Mouse (Mus musculus): ENCODE data around the gene Prdm8. TPM values are rescaled to one million over a fixed set of nuclear protein-coding genes. Genes with fewer than 3 reads are reported as not detected.

Prdm8 gene
- total RNA-seq, 2 experiments from 2014 or later = 97.2 to 98.1 TPM

DNA sequence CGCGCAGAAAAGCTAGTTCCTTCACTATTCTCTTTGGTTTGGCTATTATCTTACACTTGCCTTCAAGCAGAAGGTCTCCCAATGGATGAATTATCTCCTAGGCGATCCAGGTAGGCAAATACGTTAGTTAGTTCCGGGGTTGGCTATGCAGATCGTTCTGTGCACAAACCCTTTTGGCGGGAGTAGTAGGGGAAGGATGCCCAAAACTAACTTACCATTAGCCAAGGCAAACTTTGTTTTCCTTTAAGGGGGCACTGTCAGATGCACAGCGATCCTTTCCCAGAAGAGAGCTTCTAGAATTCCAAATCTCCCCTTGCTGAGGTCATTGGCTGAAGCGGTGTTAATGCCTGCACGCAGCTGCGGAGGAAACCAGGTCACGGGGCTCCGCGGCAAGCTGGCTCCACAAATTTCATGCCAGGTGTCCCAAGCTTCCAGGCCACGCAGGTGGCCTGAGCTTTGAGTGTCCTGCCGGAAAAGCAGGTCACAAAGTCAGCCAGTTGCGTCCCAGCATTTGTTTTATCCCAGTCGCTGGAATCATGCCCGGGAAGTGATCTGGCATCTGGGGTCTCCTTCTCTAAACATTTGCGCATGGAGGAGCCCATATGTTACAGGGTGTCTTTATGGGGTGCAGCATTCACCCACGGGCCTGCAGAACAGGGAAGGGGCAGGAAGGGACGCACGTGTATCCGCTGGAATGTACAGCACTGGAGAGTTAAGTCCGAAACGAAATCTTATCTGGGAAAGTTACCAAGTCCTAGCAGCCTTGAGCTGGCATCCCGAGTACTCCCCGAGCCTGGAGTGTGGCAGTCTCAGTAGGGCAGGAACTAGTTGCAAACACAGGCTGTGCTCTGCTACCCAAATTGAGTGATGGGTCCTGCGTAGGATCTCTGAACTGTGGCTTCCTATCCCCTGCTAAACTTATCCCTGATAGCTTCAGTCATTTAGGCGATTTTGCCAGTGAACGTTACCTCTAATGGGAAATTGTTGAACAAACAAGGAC lies 22.5 kb downstream of the Prdm8 start:
- H3K4me3 ChIP-seq = peak overlapping the region; percentile 33
- DNase-seq (ENCODE audit: low spot score in 2 of 2) = no peak
- 0 out of 2 replicates have a peak overlapping the region, but pooled peaks have one; percentile 18 for H3K27ac ChIP-seq
- TF ChIP-seq CTCF (conservative IDR thresholded peaks at IDR 0.05) = no peak

DNA sequence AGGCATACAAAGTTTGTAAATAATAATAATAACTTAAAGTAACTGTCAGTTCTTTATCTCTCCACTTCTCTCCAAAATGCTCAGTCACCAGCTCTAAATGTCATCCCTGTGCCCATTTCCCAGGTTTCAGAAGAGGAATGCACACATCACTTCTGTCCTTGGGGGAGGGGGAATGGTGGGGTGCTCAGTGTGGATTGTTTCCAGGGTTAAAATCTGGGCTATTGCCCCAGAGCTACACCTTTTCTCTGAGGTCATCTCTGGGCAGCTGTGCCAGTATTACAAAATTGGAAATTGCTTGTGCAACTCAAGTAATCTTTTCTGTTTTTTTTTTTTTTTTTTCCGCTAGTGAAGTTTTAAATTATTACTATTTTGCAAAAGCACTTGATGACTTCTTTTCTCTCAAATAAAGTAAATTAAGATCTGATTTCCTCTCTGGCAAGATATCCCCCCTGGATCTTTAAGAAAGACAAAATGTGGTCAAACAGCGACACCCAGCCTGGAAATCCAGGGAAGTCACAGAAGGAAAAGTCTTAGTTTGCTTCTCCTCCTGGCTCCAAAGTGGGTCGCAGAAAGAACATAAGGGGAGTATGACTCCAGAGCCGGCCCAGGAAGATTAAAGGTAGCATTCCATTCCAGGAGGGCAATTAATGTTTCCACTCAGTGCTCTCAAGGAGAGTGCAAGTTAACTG lies 25.4 kb downstream of the Prdm8 start:
- TF ChIP-seq CTCF (conservative IDR thresholded peaks at IDR 0.05) = peak; percentile 25
- H3K27ac ChIP-seq = no peak overlapping the region
- no peak overlapping the region for H3K4me3 ChIP-seq
- DNase-seq (ENCODE audit: low spot score in 2 of 2) = no peak

DNA sequence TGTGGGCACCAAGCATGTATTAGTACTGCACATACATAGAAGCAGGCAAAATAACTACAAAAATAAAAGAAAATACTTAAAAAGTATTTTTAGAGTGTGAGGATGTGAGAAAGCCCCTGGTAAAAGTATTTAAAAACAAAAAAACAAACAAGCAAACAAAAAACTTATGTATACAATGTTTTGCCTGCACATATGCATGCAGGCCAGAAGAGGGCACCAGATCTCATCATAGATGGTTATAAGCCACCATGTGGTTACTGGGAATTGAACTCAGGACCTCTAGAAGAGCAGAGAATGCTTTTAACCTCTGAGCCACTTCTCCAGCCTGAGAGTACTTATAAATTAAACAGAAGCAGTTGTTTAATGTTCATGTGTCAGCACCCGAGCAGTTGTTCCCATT lies 28.0 kb downstream of the Prdm8 start:
- no peak overlapping the region for H3K4me3 ChIP-seq
- TF ChIP-seq CTCF (conservative IDR thresholded peaks at IDR 0.05) = peak; percentile 52
- no peak for DNase-seq (ENCODE audit: low spot score in 2 of 2)
- no peak overlapping the region for H3K27ac ChIP-seq

DNA sequence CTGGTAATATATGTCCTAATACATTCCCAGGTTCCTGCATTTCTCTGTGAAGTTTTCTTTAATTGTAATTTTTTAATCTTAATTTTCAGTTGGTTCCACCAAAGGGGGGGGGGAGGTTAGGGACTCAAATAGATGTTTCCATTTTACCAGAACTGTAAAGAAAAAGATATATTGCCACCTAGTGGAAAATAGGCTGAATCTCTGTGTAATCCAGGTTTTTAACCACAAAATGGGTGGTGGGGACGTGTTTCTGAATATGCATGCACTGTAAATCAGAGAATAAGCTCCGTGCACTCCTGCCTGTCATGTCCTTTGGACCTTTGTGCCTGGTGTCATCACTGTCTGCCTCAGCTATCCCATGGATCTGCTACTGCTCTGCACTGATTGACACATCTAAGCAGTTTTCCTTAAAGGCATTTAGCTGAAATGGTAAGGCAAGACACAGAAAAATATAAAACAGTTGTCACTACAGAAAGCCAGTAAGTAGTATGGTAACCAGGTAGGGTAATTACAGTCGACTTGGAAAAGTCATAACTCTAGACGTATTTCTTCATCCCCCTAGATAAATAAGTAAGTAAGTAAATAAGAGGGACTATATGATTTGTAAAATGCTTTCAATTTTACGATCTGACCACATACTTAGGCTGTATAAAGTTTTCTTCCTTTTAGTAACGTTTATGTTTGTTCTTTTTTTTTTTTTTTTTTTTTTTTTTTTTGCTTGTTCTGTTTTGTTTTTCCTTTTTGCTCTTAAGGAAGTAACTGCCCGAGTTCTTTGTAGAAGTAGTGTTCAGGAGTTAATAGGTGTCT lies 31.6 kb downstream of the Prdm8 start:
- no peak overlapping the region for H3K27ac ChIP-seq
- no peak for DNase-seq (ENCODE audit: low spot score in 2 of 2)
- peak; percentile 75 for TF ChIP-seq CTCF (conservative IDR thresholded peaks at IDR 0.05)
- H3K4me3 ChIP-seq = no peak overlapping the region

DNA sequence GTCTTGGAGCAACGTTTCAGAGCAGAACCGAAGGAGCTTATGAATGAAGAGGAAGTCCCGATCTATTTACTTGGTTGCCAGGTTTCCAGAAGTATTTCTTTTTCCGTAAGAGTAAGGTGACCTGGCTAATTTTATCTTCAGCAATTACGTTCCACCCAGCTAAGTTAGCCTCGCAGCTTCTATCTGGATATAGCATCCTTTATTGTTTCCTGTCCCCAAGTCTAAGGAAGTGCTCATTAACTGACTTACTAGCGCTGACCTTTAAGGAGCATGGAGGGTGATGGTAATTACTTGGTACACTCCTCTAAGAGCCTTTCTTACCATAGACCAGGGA lies 32.2 kb downstream of the Prdm8 start:
- no peak for TF ChIP-seq CTCF (conservative IDR thresholded peaks at IDR 0.05)
- H3K27ac ChIP-seq = no peak overlapping the region
- no peak overlapping the region for H3K4me3 ChIP-seq
- DNase-seq (ENCODE audit: low spot score in 2 of 2) = no peak

DNA sequence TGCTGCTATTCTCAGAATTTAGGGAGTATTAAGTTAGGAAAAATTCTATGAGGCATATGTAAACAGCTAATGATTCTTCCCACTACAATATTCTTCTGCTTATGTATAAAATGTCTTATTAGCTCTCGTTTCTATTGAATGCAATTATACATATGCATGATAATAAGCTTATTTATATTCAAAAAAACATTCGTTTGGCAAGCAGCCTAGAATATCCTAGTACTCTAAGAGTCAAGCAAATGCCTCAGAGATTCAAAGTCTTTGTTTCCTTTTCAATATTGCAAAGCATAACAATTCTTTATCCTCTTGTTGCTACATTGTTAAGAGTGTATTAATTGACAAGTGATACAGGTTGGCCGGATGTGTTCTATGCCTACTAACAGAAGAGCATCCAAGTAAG lies 34.6 kb downstream of the Prdm8 start:
- no peak for TF ChIP-seq CTCF (conservative IDR thresholded peaks at IDR 0.05)
- H3K4me3 ChIP-seq = no peak overlapping the region

DNA sequence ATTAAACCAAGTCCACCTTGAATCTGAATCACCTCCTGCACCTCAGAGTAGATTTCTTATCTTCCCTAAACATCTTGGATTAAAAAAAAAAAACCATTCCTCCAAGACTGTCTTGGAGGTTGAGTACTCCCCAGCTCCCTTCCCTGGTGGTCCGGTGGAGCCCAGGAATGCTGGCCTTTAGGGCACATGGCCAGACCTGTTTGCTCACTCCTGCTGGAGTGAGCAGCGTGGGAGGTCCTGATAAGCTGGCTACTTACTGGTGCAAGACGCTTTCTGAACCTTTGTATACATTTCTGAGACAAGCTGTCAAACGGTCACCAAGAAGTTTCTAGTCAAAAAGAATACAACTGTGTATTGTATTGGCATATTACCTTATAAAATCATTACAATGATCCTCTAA lies 36.0 kb downstream of the Prdm8 start:
- H3K4me3 ChIP-seq = no peak overlapping the region
- no peak for TF ChIP-seq CTCF (conservative IDR thresholded peaks at IDR 0.05)
- DNase-seq (ENCODE audit: low spot score in 2 of 2) = no peak

More for the DNA sequence above, 34.6 kb downstream of the Prdm8 start:
- H3K27ac ChIP-seq = no peak overlapping the region
- no peak for DNase-seq (ENCODE audit: low spot score in 2 of 2)

DNA sequence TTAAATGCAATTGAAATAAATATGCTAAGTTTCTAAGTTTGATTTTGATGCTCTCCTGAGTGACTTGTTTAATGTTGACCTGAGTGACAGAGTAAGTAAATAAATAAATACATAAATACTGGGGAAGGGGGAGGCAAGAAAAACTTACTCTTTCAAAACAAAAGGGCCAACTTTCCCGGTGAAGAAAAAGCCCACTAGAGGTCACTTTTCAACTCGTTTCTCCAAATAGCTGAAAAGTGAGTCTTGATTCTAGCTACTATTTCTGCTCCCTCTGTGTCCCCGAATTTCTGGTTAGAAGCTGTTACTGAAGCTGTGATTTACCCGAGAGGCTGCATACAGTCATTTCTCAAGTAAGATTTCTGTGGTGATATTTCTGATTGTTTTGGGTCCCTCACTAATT lies 45.5 kb downstream of the Prdm8 start:
- Histone ChIP-seq H3K4me3 (no peak overlapping the region), H3K27ac (no peak overlapping the region)
- DNase-seq (ENCODE audit: low spot score in 2 of 2) = no peak
- peak; percentile 67 for TF ChIP-seq CTCF (conservative IDR thresholded peaks at IDR 0.05)

More for the DNA sequence above, 36.0 kb downstream of the Prdm8 start:
- no peak overlapping the region for H3K27ac ChIP-seq

DNA sequence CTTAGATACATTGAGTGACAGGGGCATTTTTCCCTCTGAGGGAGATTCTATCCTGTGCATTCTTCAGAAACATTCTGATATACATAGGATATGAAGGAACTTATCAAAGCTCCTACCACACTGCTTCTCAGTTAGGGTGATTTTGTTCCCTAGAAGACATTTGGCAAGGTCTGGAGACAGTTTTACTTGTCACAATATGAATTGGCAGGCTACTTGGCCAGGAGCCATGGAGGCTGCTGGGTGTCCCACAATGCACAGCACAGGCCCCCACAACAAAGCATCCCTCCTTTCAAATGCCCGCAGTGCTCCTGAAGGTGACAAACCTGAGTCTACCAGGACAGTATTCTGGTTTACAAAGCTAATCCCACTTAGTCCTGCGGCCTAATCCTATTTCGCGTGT lies 55.0 kb downstream of the Prdm8 start:
- no peak for DNase-seq (ENCODE audit: low spot score in 2 of 2)
- H3K4me3 ChIP-seq = no peak overlapping the region
- no peak for TF ChIP-seq CTCF (conservative IDR thresholded peaks at IDR 0.05)
- H3K27ac ChIP-seq = no peak overlapping the region

DNA sequence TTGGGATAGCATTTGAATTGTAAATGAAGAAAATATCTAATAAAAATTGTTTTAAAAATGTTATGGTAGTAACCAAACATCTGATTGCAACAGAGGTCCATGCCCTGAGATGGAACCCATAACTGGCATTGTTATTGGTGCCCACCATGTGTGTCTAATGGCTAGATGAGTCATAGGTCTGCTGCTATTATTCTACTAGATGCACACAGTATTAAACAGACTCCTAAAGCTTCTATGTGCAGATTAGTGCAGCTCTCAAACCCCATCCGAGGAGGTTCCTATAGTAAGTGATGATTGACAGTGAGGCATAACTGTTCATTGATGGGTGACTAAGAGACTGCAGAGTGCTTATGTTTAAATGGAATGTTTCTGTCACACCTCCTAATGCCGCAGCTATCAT lies 59.7 kb downstream of the Prdm8 start:
- TF ChIP-seq CTCF (conservative IDR thresholded peaks at IDR 0.05) = no peak
- Histone ChIP-seq H3K4me3 (no peak overlapping the region), H3K27ac (no peak overlapping the region)
- no peak for DNase-seq (ENCODE audit: low spot score in 2 of 2)

DNA sequence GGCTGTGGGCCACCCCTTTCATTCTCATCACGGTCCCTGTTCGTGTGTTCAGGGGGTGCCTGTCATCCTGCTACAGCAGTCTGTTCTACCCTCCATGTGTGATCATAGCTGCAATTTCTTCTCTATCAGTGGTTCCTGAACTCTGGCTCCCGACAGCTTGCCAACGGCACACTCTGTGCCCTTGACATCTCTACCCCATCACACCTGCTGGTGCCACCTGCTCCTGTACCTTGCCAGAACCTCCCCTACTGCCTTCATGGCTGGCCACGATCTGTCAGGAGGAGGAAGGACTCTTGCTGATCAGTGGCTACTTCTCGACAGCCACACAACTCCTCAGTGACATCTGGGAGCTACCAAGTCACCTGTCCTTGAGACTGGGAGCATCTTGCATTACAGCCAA lies 62.5 kb downstream of the Prdm8 start:
- Histone ChIP-seq H3K27ac (no peak overlapping the region), H3K4me3 (no peak overlapping the region)
- no peak for TF ChIP-seq CTCF (conservative IDR thresholded peaks at IDR 0.05)
- no peak for DNase-seq (ENCODE audit: low spot score in 2 of 2)

DNA sequence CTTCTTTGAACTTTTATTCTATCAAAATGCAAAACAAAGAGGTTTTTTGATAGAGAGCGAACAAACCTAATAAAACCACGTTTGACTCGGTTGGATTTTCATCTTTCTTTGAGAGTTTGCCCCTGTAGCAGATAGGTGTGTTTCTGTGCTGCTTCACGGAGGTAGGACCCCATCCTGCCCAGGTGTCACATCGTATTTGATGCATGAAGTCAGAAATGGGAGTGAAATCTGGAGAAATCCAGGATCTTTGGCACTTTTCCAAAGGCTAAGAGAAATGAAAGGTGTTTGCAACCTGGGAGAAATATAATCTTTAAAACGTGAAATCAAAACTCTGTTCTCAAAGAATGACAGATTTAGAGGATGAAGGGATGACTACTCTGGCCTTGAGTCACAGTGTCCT lies 71.5 kb downstream of the Prdm8 start:
- TF ChIP-seq CTCF (conservative IDR thresholded peaks at IDR 0.05) = no peak
- DNase-seq (ENCODE audit: low spot score in 2 of 2) = no peak
- Histone ChIP-seq H3K27ac (no peak overlapping the region), H3K4me3 (no peak overlapping the region)

Other genes starting within 250 kb of the Prdm8 start
- 1 to 10 TPM; 1.9 to 2.0 TPM for gene Antxr2, start 136.2 kb upstream of the Prdm8 start, total RNA-seq (2021)
- gene Fgf5, start 87.0 kb downstream of the Prdm8 start, total RNA-seq (2021) = 1 to 10 TPM; 4.3 to 5.1 TPM
- gene Cfap299, start 162.1 kb downstream of the Prdm8 start, total RNA-seq (2021) = under 1 TPM in 1 of 2 experiments, not detected in 1; 0.64 TPM

Measured in layer of hippocampus, adult 2 months (tissue).